In the genomic region with DNA sequence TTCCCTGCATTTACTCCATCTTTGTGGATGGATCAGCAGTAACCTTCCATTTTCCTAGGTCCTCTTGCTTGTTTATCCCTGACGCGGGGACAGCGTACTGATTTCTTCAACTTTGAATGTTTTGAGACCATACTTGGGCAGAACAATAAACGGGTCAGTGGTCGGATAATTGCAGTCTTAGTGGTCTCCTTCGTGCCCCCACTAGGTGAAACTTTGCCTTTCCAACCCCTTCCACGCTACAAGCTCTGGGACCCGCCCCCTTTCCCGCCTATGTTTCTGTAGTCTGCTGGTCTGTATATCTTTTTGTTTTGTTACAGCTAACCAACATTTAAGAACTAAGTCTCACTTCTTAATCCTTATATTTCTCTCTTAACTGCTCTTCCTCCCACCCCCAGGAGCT, we compare ENCODE assay signal across 8 mouse cellular contexts. TPM values are rescaled to one million over a fixed set of nuclear protein-coding genes. Genes with fewer than 3 reads are reported as not detected.
DNase-seq lines count a peak whose midpoint lies in the region; ATAC-seq and TF ChIP-seq lines count a peak whose summit lies in the region.

No protein-coding gene starts in this region.

- no peak for ATAC-seq in CD4-positive, CD25-positive, alpha-beta regulatory T cell, adult 4 months
- ATAC-seq in liver, embryonic 13.5 days (ENCODE audit: low read depth) = no peak

- peaks cover 3% of the 10 kb centered on the region; the same call in 1 of the 2 replicates for H3K9me3 ChIP-seq in forebrain, embryonic 10.5 days
- no peaks in the 10 kb centered on the region for H3K9me3 ChIP-seq in liver, embryonic 13.5 days (replicated peaks)

- no peak for TF ChIP-seq CTCF in left cerebral cortex, adult 2 months (IDR thresholded peaks at IDR 0.05)

- H3K9ac ChIP-seq in liver, embryonic 13.5 days = peak overlapping the region; percentile 79

- intact Hi-C loops in left cerebral cortex, adult 2 months (cut with DNase I) = loop anchor here (5.0 kb wide), 4 partner anchors 167 to 462 kb away; partner anchors contain the start of genes Fam120c, Ribc1 and Smc1a

- H3K27me3 ChIP-seq in forebrain, embryonic 10.5 days (ENCODE audit: poor library complexity, severe bottlenecking) = peaks cover 30% of the 10 kb centered on the region
- H3K27me3 ChIP-seq in liver, embryonic 13.5 days = no peaks in the 10 kb centered on the region

- peak; percentile 5 for DNase-seq in CD4-positive, CD25-positive, alpha-beta regulatory T cell, adult 2 months (ENCODE audit: low read depth, low spot score)
- no peak for DNase-seq in left cerebral cortex, adult 2 months (ENCODE audit: extremely low spot score in 1 of 2, low spot score in 2 of 2)
- DNase-seq in left cerebral cortex, adult 18-20 months (ENCODE audit: low spot score in 2 of 2) = no peak
- no peak for DNase-seq in forebrain, embryonic 10.5 days (ENCODE audit: extremely low spot score, low spot score)
- no peak for DNase-seq in liver, embryonic 13.5 days
- DNase-seq in natural killer cell, adult 2 months (ENCODE audit: low spot score in 2 of 2) = no peak
- DNase-seq in c-Kit-positive CD71-positive TER-119-positive erythroid progenitor cells, embryonic 14.5 days (ENCODE audit: low spot score) = no peak

- 0 out of 2 replicates have a peak, but pooled peaks cover 4% of the 10 kb centered on the region for H3K4me1 ChIP-seq in forebrain, embryonic 10.5 days
- peaks cover 14% of the 10 kb centered on the region for H3K4me1 ChIP-seq in liver, embryonic 13.5 days (replicated peaks)

- H3K36me3 ChIP-seq in forebrain, embryonic 10.5 days (replicated peaks) = peaks cover 41% of the 10 kb centered on the region
- no peaks in the 10 kb centered on the region for H3K36me3 ChIP-seq in liver, embryonic 13.5 days

- H3K27ac ChIP-seq in left cerebral cortex, adult 2 months = no peak overlapping the region
- peak overlapping the region; percentile 93 for H3K27ac ChIP-seq in forebrain, embryonic 10.5 days
- H3K27ac ChIP-seq in liver, embryonic 13.5 days = peak overlapping the region; percentile 90; the same call in 1 of the 2 replicates

- peak overlapping the region; percentile 65 for H3K4me3 ChIP-seq in left cerebral cortex, adult 2 months
- peak overlapping the region; percentile 64 for H3K4me3 ChIP-seq in forebrain, embryonic 10.5 days
- H3K4me3 ChIP-seq in liver, embryonic 13.5 days (replicated peaks) = peak overlapping the region; percentile 68

- 24% methylated on average over 9 of the region's 9 CpGs for WGBS in forebrain, embryonic 10.5 days
- WGBS in liver, embryonic 13.5 days (ENCODE audit: insufficient replicate concordance) = 13% methylated on average over 9 of the region's 9 CpGs

- H3K4me2 ChIP-seq in liver, embryonic 13.5 days = peak overlapping the region; percentile 77

RNA-seq across cellular contexts. Expression of gene Huwe1, which starts 3.8 kb away (rescaled TPM):
- 10 to 100 TPM; 66.6 to 78.4 TPM for polyA plus RNA-seq in CD4-positive, CD25-positive, alpha-beta regulatory T cell, adult 4 months (2017; shearing (Covaris generic))
- total RNA-seq in left cerebral cortex, adult 2 months (2021) = 100 to 1,000 TPM; 278 to 297 TPM
- total RNA-seq in left cerebral cortex, adult 18-20 months (2021) = 100 to 1,000 TPM; 255 to 264 TPM
- polyA plus RNA-seq in forebrain, embryonic 10.5 days (2016; fragmentation: Nextera tagmentation; extraction: Ambion mirVana) = 55.2 and 61.4 TPM in 2 replicates
- 15.9 and 17.6 TPM in 2 replicates for polyA plus RNA-seq in liver, embryonic 13.5 days (2015; fragmentation: Nextera tagmentation; extraction: Ambion mirVana)
